Mouse (Mus musculus): ENCODE data around the gene Atg10. TPM values are rescaled to one million over a fixed set of nuclear protein-coding genes. Genes with fewer than 3 reads are reported as not detected.

Atg10 gene
- total RNA-seq, 2 experiments from 2014 or later = 17.2 to 18.3 TPM

- peak in 1 of 2 experiments; percentile 43 for DNase-seq (ENCODE audit: low spot score in 2 of 2)
Measured at GRCm38 (mm10) chr13:91178428-91179160, 45.2 kb downstream of the Atg10 start.

- DNase-seq (ENCODE audit: low spot score in 2 of 2) = no peak
Measured at GRCm38 (mm10) chr13:91175347-91175746, 48.4 kb downstream of the Atg10 start.

- DNase-seq (ENCODE audit: low spot score in 2 of 2) = no peak
Measured at GRCm38 (mm10) chr13:91171766-91172491, 51.8 kb downstream of the Atg10 start.

- DNase-seq (ENCODE audit: low spot score in 2 of 2) = no peak
Measured at GRCm38 (mm10) chr13:91171205-91171604, 52.6 kb downstream of the Atg10 start.

GRCm38 (mm10) chr13:91169529-91170319, 54.0 kb downstream of the Atg10 start:
- no peak for DNase-seq (ENCODE audit: low spot score in 2 of 2)

- no peak for DNase-seq (ENCODE audit: low spot score in 2 of 2)
Measured at GRCm38 (mm10) chr13:91168486-91168885, 55.3 kb downstream of the Atg10 start.

GRCm38 (mm10) chr13:91167561-91167960, 56.2 kb downstream of the Atg10 start:
- DNase-seq (ENCODE audit: low spot score in 2 of 2) = no peak

- DNase-seq (ENCODE audit: low spot score in 2 of 2) = no peak
Measured at GRCm38 (mm10) chr13:91166286-91166685, 57.5 kb downstream of the Atg10 start.

- DNase-seq (ENCODE audit: low spot score in 2 of 2) = peak in 1 of 2 experiments; percentile 47
Measured at GRCm38 (mm10) chr13:91165200-91165599, 58.6 kb downstream of the Atg10 start.

GRCm38 (mm10) chr13:91163292-91163691, 60.5 kb downstream of the Atg10 start:
- DNase-seq (ENCODE audit: low spot score in 2 of 2) = no peak

GRCm38 (mm10) chr13:91162452-91162851, 61.3 kb downstream of the Atg10 start:
- no peak for DNase-seq (ENCODE audit: low spot score in 2 of 2)

- DNase-seq (ENCODE audit: low spot score in 2 of 2) = no peak
Measured at GRCm38 (mm10) chr13:91160616-91161015, 63.2 kb downstream of the Atg10 start.

GRCm38 (mm10) chr13:91159881-91160280, 63.9 kb downstream of the Atg10 start:
- no peak for DNase-seq (ENCODE audit: low spot score in 2 of 2)

GRCm38 (mm10) chr13:91157941-91158340, 65.8 kb downstream of the Atg10 start:
- no peak for DNase-seq (ENCODE audit: low spot score in 2 of 2)

- DNase-seq (ENCODE audit: low spot score in 2 of 2) = no peak
Measured at GRCm38 (mm10) chr13:91157429-91157828, 66.3 kb downstream of the Atg10 start.

- DNase-seq (ENCODE audit: low spot score in 2 of 2) = no peak
Measured at GRCm38 (mm10) chr13:91156949-91157348, 66.8 kb downstream of the Atg10 start.

GRCm38 (mm10) chr13:91156308-91156707, 67.5 kb downstream of the Atg10 start:
- no peak for DNase-seq (ENCODE audit: low spot score in 2 of 2)

- DNase-seq (ENCODE audit: low spot score in 2 of 2) = no peak
Measured at GRCm38 (mm10) chr13:91155429-91156207, 68.2 kb downstream of the Atg10 start.

- no peak for DNase-seq (ENCODE audit: low spot score in 2 of 2)
Measured at GRCm38 (mm10) chr13:91154622-91155021, 69.1 kb downstream of the Atg10 start.

GRCm38 (mm10) chr13:91136337-91136736, 87.4 kb downstream of the Atg10 start:
- DNase-seq (ENCODE audit: low spot score in 2 of 2) = no peak

GRCm38 (mm10) chr13:91133334-91133890, 90.4 kb downstream of the Atg10 start:
- DNase-seq (ENCODE audit: low spot score in 2 of 2) = no peak
